Mouse (Mus musculus): ENCODE data around the gene Ganab. TPM values are rescaled to one million over a fixed set of nuclear protein-coding genes. Genes with fewer than 3 reads are reported as not detected.

Ganab gene
- polyA plus RNA-seq, 2 experiments: 33.7 to 48.7 TPM

- Histone ChIP-seq H3K27me3 (ENCODE audit: control insufficient read depth, insufficient read depth, low read length) (no peaks in the 10 kb centered on the region), H3K4me2 (ENCODE audit: low read depth) (peak within 1 kb of the TSS; percentile 79), H3K4me3 (ENCODE audit: insufficient read depth in 1 of 2, low read depth in 2 of 2, low read length in 2 of 2) (peak within 1 kb of the TSS; percentile 89 to 97), H3K9ac (replicated peaks) (peak within 1 kb of the TSS; percentile 87), H3K9me3 (ENCODE audit: control insufficient read depth, low read length) (no peaks in the 10 kb centered on the region), H3K27ac (peak within 1 kb of the TSS; percentile 36), H3K4me1 (replicated peaks; ENCODE audit: control insufficient read depth in 2 of 2, insufficient read depth in 2 of 2, low read length in 1 of 2) (peaks cover 6% of the 10 kb centered on the region in 2 experiments), H3K36me3 (replicated peaks; ENCODE audit: control insufficient read depth, insufficient read depth, low read depth) (peaks cover 10% of the 10 kb centered on the region)
- ATAC-seq (ENCODE audit: insufficient read depth) (peak; percentile 94), DNase-seq (ENCODE audit: low read depth in 3 of 3, low spot score in 3 of 3) (peak; percentile 78 to 84 (median 79))
- TF ChIP-seq EP300 (IDR thresholded peaks at IDR 0.05; ENCODE audit: low read depth) (no peak), CTCF (IDR thresholded peaks at IDR 0.05; ENCODE audit: low read depth) (no peak)
- WGBS (ENCODE audit: insufficient replicate concordance): under 1% methylated on average over 42 of the region's 42 CpGs
These were observed 17.4 kb upstream of the Ganab start, which contains the start of gene Uqcc3 for GRCm38 (mm10) chr19:8880311-8881033. Gene Uqcc3 (minus strand): TSS chr19:8880923.

- H3K4me3 ChIP-seq (ENCODE audit: insufficient read depth in 1 of 2, low read depth in 2 of 2, low read length in 2 of 2): peak overlapping the region; percentile 89 to 97
- ATAC-seq (ENCODE audit: insufficient read depth) (no peak), DNase-seq (ENCODE audit: low read depth in 3 of 3, low spot score in 3 of 3) (no peak)
- H3K27me3 ChIP-seq (ENCODE audit: control insufficient read depth, insufficient read depth, low read length): no peaks in the 10 kb centered on the region
- 5% methylated on average over 3 of the region's 3 CpGs for WGBS (ENCODE audit: insufficient replicate concordance)
- peaks cover 8% of the 10 kb centered on the region for H3K36me3 ChIP-seq (replicated peaks; ENCODE audit: control insufficient read depth, insufficient read depth, low read depth)
- peak overlapping the region; percentile 87 for H3K9ac ChIP-seq (replicated peaks)
- H3K4me1 ChIP-seq (replicated peaks; ENCODE audit: control insufficient read depth in 2 of 2, insufficient read depth in 2 of 2, low read length in 1 of 2): peaks cover 6% of the 10 kb centered on the region in 2 experiments
- H3K9me3 ChIP-seq (ENCODE audit: control insufficient read depth, low read length): no peaks in the 10 kb centered on the region
- H3K4me2 ChIP-seq (ENCODE audit: low read depth): peak overlapping the region; percentile 79
- H3K27ac ChIP-seq: no peak overlapping the region
- TF ChIP-seq CTCF (IDR thresholded peaks at IDR 0.05; ENCODE audit: low read depth) (no peak), EP300 (IDR thresholded peaks at IDR 0.05; ENCODE audit: low read depth) (no peak; the same call in 1 of the 2 replicates)
These were observed 16.9 kb upstream of the Ganab start for GRCm38 (mm10) chr19:8881034-8881392.

GRCm38 (mm10) chr19:8883616-8884015 lies 14.3 kb upstream of the Ganab start, which contains the start of the genes Lbhd1 and Gm49403:
Gene Lbhd1 (plus strand): TSS chr19:8883732.
Gene Gm49403 (plus strand): TSS chr19:8883930.
- H3K36me3 ChIP-seq (replicated peaks; ENCODE audit: control insufficient read depth, insufficient read depth, low read depth): no peaks in the 10 kb centered on the region
- ATAC-seq (ENCODE audit: insufficient read depth): no peak
- H3K4me3 ChIP-seq (ENCODE audit: insufficient read depth in 1 of 2, low read depth in 2 of 2, low read length in 2 of 2): no peak within 1 kb of the TSS
- WGBS (ENCODE audit: insufficient replicate concordance): 73% methylated on average over 3 of the region's 3 CpGs
- no peak within 1 kb of the TSS for H3K9ac ChIP-seq (replicated peaks)
- H3K4me1 ChIP-seq (replicated peaks; ENCODE audit: control insufficient read depth in 2 of 2, insufficient read depth in 2 of 2, low read length in 1 of 2): peaks cover 15% of the 10 kb centered on the region in 2 experiments
- no peak within 1 kb of the TSS for H3K4me2 ChIP-seq (ENCODE audit: low read depth)
- DNase-seq (ENCODE audit: low read depth in 3 of 3, low spot score in 3 of 3): no peak
- H3K27ac ChIP-seq: no peak within 1 kb of the TSS
- no peaks in the 10 kb centered on the region for H3K9me3 ChIP-seq (ENCODE audit: control insufficient read depth, low read length)
- TF ChIP-seq CTCF (IDR thresholded peaks at IDR 0.05; ENCODE audit: low read depth) (no peak), EP300 (IDR thresholded peaks at IDR 0.05; ENCODE audit: low read depth) (no peak)
- H3K27me3 ChIP-seq (ENCODE audit: control insufficient read depth, insufficient read depth, low read length): no peaks in the 10 kb centered on the region

GRCm38 (mm10) chr19:8886916-8887584 lies 10.8 kb upstream of the Ganab start:
- H3K9ac ChIP-seq (replicated peaks): peak overlapping the region; percentile 72
- peaks cover 12% of the 10 kb centered on the region for H3K36me3 ChIP-seq (replicated peaks; ENCODE audit: control insufficient read depth, insufficient read depth, low read depth)
- peak overlapping the region; percentile 95 for H3K4me2 ChIP-seq (ENCODE audit: low read depth)
- H3K27me3 ChIP-seq (ENCODE audit: control insufficient read depth, insufficient read depth, low read length): no peaks in the 10 kb centered on the region
- TF ChIP-seq CTCF (IDR thresholded peaks at IDR 0.05; ENCODE audit: low read depth) (no peak), EP300 (IDR thresholded peaks at IDR 0.05; ENCODE audit: low read depth) (no peak)
- H3K27ac ChIP-seq: peak overlapping the region; percentile 77
- H3K4me3 ChIP-seq (ENCODE audit: insufficient read depth in 1 of 2, low read depth in 2 of 2, low read length in 2 of 2): peak overlapping the region; percentile 19 to 75; a peak in 2 of 4 replicates
- 29% methylated on average over 1 of the region's 1 CpGs for WGBS (ENCODE audit: insufficient replicate concordance)
- ATAC-seq (ENCODE audit: insufficient read depth) (no peak), DNase-seq (ENCODE audit: low read depth in 3 of 3, low spot score in 3 of 3) (no peak)
- no peaks in the 10 kb centered on the region for H3K9me3 ChIP-seq (ENCODE audit: control insufficient read depth, low read length)
- H3K4me1 ChIP-seq (replicated peaks; ENCODE audit: control insufficient read depth in 2 of 2, insufficient read depth in 2 of 2, low read length in 1 of 2): peaks cover 13 to 19% of the 10 kb centered on the region in 2 experiments
